Mouse (Mus musculus) spleen, adult 2 months (tissue): ENCODE results near the gene Gm42420.

Source experiments
- CTCF ChIP-seq: fragments of 200-500 bp; IDR thresholded peaks from 2 replicates; pipeline ENCODE4 v1.5.1; 2011; ENCODE audit warnings: mild to moderate bottlenecking, inconsistent platforms; ENCODE audit not compliant: insufficient read depth, insufficient read length, insufficient replicate concordance; ENCODE audit errors: extremely low read depth
- POLR2A ChIP-seq: fragments of 200-500 bp; IDR thresholded peaks from 2 replicates; pipeline ENCODE4 v1.6.1; 2011; ENCODE audit warnings: low read depth, low read length, inconsistent platforms

GRCm38 (mm10) chr6:39579552-39579951, 6.0 kb upstream of the Gm42420 start:
- TF ChIP-seq CTCF (no peak), POLR2A (no peak)
